Mouse (Mus musculus): ENCODE data around the gene Aff1.
A peak's percentile ranks its signal among the peaks of the same experiment; 100 is the strongest.

Gene Aff1

DNA sequence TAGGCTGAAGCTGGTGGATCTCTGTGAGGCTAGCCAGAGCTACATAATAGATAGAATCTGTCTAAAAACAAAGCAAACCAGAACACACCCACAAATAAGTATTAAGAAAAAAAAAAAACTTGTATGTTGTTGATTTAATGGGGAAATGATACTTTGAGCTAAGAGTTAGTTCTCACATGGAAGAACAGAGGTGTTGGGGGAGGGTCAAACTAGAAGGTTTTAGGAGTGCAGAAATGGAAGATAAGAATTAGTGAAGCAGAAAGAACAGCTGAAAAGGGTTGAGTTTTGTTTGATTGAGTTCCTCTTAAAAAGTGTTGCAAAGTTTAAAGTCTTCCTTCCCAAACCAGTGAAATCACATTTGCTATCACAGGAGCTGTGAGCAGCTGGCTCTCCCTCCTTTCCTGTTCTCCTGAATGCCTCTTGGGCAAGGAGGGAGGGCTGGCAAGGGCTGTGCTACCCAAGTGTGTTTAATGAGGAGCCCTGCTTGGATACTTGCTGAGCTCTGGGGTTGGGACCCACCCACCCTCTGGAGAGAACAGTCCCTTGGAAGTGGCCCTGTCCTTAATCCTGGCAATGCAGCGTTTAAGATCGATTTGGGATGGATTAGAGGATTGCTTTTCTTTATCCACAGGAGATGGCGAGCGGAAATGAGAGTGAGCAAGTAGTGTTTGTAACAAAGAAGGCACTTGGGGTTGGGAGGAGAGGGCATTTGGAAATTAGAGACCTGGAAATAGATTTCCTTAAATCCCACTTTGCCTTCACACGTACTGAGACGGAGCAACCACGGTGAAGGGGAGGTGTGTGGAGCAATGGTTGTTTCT lies 57.5 kb downstream of the Aff1 start:
- DNase-seq (ENCODE audit: low spot score in 2 of 2) = no peak

DNA sequence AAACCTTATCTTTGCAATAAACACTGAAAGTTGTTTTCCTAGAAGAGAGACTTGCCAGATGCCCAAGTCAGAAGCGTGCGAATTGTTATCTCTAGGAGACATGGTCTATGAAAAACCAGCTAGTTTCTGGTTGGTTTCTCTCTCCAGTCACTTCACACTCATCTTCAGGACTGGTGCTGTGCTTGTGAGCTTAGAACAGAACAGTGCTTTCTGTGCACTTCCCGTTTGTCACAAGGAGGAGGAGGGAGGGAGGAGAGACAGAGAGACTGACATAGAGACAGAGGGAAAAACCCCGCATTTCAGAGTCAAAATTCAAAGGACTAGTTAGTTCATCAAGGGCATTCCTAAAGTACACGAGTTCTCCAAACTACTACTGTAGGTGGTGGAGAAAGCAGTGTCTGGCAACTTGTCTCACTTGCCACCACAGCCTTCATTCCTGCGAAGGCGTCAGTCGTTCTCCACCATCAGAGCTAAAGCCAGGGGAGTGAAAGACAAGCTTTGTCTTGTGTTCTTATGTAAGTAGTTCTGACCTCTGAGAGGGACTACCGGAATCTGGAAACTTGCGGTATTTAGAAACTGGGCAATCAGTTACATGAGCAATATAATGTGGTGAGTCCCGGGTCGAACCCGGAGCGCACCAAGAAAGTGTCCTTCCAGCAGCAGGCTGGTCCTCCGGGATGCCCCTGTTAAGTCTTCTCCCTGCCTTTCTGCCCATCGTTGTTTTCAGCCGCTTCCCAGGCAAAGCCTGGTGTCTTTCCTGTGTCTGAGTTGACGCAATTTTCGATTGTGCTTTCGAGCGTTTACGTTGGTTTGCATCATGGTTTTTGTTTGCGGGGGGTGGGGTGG lies 60.7 kb downstream of the Aff1 start:
- no peak for DNase-seq (ENCODE audit: low spot score in 2 of 2)

DNA sequence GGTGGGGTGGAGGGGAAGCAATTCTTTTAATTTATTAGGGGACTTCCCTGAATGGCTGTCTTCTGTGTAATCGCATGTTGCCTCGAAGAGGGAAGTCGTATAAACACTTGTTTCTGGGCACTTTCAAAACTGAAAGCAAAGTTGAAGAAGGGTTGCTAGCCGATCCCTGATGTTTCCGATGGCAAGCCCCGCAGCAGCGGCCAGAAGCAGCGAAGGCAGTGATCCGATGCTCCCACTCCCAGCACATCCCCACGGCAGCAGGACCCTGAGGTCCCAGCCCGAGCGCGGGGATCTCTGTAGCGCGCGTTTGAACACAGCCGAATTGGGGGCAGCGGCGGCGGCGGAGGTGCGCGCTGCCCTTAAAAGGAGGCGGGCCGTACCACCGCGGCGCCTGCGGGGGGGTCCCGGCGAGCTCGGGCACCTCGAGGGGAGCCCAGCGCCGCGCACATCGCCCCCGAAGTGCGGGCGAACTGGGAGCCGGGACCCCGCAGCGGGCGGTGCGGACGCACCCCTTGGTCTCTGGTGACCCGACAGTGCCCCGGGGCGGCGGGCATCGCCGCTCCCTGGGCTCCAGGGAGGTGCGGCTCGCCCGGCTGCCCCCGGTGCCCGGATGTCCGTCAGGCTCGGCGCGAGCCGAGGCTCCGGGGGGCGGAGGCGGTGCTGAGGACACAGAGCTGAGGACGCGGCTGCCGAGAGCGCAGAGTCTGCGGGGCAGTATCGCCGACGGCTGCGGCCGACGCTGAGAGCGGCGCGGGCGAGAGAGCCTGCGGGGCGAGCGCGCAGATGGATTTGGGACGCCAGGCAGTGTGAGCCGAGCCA lies 61.5 kb downstream of the Aff1 start:
- DNase-seq (ENCODE audit: low spot score in 2 of 2) = peak; percentile 71

DNA sequence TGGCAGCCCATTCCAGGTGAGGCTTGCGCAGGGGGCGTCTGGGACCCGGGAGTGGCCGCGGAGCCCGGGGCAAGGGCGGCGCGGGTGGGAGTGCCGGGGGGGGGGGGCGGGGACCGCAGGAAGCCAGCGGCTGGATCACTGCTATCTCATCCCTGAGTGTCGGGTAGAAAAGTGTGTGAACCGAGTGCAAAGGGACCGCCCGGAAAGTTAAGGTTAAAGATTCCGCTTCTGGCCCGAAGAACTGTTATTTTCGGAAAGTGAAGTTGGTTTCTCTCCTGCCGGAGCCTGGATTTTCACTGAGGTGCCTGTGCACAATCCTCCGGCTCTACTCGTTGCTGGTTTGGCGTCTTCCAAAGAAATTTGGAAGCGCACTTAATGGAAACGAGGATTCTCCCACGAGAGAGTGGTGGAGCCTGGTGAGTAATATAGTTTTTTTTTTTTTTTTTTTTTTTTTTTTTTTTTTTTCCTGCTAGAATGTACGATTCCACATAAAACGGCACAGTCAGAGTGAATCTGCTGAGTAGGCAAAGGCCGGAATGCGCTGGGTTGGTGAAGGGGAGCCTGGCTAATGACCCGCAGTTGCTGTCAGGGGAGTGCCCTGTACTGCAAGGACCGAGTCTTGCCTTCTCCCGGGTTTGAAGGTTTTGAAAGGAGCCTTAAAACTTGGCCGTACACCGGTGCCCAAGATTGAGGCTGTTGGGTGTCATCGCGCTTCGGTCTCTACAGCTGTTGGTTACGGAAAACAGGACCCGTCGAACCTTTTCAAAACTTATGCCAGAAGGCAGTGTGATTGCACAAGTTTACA lies 62.4 kb downstream of the Aff1 start:
- DNase-seq (ENCODE audit: low spot score in 2 of 2) = peak; percentile 8 to 10

DNA sequence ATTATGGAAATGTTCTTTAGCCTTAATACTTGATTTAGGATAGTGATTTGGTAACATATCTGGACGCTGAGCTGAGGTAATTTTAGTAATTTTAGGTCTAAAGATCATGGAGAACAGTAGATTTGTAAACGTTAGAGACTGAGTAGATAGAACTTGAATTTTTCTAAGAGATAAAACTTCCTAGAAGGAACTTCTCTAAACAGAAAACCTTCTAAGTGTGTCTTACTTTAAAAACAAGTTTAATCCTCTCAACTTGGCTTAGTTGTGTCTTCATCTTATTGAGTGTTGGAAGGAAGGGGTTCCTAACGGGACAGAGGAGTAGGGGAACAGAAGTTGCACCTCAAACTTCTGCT lies 62.9 kb downstream of the Aff1 start:
- DNase-seq (ENCODE audit: low spot score in 2 of 2) = no peak

DNA sequence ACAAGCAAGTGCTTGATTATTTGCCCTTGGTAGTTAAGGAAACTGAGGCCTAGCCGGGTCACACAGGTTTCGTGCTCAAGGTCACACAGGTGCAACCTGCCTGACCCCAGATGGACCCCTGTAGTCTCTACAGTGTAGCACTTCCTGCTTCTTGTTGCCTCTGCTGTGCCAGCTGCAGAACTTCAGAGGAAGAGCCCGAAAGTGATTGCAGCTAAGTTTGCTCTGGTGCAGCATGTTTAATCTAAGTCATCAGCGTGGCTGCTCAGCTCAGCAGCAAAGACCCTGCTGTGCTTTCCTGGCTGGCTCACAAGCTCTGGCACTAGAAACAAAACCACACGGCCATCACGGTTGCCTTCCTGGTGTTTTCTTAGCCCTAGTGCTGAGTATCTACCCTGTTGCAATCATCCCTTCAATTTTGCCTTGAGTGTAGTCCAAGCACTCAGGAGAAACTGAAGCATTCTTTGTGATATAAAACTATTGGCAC lies 64.1 kb downstream of the Aff1 start:
- DNase-seq (ENCODE audit: low spot score in 2 of 2) = no peak

DNA sequence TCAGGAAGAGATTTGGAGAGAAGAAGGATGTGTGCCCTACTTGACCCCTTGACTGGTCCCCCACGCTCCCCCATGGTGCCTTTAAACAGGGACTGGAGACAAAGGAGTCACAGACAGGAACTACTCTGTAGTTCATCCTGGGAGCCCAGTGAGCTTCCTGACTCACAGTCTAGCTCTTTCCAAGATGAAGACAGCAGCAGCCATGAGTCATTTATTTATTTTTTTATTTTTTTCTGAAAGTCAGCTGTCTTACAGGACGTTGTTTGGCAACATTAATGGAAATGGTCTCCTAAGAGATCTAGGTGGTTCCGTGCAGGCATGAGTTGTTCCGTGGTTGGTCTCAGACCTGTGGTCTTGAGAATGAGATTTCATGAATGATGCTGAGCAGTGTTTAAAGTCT lies 66.3 kb downstream of the Aff1 start:
- DNase-seq (ENCODE audit: low spot score in 2 of 2) = no peak

DNA sequence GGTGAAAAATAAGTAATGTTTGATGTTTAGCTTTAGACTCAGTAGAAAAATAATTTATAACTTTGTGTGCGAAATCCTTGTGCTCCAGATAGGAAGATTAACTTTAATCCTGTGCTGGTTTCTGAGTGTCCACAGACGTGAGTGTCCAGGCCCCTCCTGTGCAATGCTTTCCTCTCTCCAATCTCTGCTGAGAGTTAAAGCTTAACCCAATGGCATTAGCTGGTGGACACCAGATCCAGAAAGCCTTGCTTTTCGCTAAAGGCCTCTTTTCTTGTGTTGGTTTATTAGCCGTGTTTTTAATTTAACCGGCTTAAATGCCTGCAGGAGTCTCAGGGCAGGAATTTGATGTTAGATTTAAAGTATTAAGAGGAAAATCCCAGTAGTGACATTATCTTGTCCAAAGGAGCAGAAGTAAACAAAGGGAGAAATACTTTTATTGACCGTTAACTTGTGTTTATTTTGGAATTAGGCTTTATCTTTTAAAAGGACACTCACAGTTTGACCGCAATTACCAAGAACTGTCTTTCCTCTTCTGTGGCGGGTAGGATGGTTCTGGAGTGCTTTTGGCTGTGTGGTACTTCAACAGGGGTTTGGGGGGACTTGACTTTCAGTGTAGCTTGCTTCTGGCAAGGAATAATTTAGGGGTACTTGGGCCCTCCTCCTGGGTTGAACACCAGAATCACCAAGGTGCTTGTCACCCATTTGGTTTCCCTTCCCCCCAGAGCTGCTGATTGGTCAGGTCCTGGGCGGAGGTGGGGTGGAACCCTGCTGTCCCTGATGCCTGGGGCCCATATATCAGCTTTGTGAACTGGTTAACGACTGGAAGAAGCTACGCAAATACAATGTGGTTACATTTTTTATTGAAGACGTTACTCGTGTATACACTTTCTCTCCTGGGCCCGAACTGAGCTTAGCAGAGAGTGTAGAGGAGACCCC lies 67.6 kb downstream of the Aff1 start:
- DNase-seq (ENCODE audit: low spot score in 2 of 2) = no peak

DNA sequence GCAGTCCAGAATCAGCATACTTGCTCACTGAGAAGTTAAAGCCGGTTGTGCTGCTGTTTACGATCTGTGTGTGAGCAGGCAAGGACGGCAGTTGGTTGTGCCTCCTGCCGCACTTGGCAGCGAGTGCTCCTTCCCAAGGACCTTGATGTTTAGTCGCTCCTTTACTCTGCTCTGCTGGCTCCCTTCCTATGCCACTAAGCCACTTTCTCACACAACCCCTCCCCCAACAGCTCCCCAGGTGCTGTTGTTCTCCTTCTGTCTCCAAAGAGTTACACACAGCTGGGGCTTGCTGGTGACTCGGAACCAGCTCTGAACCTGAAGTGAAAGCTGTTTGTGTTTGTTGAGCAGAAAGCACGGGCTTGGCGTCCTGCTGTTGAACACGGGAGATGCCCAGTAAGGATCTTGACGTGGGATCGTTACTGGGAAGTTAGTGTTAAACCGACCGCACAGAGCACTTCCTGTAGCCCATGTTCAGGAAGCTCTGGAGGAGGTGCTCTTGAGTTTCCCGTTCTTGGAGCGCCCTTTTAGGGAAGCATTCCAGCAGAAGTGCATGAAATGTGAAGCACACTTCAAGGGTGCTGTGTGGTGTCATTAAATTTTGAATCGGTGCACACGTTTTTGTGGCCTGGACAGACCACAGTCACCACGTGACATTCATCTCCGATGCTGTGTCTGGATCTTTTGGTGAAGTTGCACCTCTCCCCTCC lies 68.4 kb downstream of the Aff1 start:
- DNase-seq (ENCODE audit: low spot score in 2 of 2) = no peak

DNA sequence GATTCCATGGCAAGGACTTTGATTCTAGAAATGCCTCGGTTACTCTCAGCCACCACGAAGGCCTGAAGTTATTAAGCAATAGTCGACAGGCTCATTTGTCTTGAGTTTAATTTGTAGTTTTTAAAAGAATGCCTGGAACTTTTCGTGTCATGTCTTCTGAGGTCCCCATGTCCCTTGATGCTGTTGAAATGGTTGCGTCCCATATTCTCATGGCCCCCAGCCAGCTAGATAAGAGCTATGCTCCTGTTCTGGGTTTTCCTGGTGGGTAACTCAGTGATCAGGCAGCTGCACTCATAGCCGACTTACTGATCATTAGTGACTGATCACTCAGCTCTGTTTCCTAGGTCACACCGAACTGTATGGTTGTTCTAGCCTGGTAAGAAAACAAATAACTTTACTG lies 69.6 kb downstream of the Aff1 start:
- no peak for DNase-seq (ENCODE audit: low spot score in 2 of 2)

DNA sequence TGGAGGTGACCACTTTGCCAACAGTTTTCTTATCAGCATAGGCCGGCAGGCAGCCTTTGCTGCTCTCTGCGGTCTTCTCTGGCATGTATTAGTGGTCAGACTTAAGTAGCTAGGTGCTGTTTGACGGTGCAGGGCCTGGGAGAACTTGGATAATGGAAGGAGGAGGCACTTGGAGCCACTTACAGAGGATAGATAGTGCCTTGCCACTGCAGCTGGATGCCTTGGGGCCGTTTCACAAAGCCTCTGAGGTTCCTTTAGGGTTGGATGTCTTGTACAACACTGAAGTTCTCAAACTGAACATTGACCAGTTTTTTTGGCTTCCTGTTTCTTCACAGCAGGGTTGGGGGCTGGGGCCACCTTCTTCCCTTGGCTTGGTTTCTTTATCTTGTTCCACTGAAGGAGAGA lies 70.7 kb downstream of the Aff1 start:
- DNase-seq (ENCODE audit: low spot score in 2 of 2) = no peak

DNA sequence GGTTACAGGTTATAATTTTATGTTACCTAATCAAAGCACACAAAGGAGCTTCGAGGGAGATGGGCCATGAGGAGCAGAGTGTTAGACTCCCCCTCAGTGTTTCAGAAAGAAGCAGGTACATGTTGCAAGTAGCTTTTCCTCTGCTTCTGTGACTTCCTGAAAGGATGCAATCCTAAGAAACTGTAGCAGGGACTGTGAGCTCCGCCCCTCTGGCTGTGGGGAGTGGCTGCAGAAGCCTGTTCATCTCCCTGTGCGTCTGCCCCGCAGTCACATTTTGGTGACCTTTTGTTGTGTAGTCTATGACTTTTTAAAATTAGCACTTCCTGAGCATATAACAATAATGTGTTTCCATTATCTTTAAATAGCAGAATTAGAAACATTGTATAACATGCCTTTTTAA lies 73.2 kb downstream of the Aff1 start:
- no peak for DNase-seq (ENCODE audit: low spot score in 2 of 2)

DNA sequence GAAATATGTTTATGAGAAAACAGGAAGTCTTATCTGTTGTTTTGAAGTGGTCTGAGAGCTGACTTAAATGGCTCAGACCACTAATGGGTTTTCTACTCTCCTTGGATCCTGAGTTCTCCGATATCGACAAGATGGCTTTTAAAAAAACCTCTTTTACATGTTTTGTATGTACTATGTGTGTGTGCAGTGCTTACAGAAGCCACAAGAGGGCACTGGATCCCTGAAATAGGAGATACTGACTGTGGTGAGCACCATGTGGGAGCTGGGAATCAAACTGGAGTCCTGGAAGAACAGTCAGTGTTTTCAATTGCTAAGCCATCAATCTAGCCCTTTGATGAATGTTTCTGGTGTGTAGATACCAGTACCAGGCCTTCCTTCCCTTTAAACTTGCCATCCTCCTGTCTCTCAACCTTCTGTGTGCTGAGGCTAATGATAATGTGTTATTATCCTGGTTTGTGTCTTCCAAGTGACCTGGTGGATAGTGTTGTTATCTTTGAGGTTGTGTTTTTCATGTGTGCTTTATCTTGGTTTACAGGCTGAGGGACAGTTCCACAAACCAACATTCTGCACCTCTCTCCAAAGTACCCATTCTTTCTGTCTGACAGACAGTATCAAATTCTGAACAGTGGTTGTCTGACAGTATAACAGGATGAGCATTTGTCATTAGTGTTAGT lies 73.7 kb downstream of the Aff1 start:
- DNase-seq (ENCODE audit: low spot score in 2 of 2) = no peak

DNA sequence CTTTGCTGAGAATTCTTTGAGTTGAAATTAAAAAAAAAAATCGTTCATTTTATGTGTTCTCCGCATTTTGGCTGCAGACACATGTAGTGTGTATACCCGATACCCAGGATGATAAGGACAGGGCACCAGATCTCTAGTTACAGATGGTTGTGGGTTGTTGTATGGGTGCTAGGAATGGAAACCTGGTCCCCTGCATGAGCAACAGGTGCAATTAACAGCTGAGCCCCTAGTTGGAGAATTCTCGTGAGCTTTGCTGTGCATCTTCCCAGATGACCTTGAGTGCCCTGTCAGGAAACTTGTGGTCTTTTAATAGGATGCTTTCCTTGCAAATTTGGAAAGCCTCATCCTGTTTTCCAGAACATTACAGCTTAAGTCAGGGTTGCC lies 74.2 kb downstream of the Aff1 start:
- no peak for DNase-seq (ENCODE audit: low spot score in 2 of 2)

DNA sequence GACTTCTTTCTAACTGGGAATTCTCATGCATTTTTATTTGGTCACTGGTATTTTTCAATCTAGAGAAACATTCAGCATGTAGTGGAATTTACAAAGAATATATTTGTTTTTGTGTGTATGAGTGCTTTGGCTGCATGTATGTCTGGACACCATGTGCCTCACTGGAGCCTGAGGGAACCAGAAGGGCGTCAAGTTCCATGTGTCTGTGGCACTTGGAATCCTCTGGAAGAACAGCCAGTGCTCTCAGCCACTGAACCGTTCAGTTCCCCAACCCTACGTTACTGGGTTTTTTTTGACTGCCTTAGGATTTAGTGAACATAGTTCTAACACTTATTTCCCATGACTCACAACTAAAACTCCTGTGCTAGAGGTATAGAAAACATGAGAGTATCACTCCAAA lies 76.8 kb downstream of the Aff1 start:
- DNase-seq (ENCODE audit: low spot score in 2 of 2) = no peak

DNA sequence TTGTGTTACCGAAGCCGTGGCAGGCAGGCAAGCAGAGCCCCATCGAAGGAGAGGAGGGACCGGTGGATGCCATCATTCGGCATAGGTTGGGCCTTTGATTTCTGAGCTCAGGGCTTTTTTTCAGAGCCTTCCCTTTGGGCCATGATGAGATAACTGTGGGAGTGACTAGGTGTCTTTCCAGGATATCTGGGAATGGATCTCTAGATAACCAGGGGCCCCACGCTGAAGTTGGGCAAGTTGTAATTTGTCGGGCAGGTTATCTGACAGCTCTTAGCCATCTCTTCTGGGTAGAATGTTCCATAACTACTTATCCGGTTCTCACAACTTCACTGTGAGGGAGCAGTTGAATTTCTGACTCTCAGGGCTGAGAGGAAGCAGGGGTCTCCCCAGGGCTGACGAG lies 77.5 kb downstream of the Aff1 start:
- DNase-seq (ENCODE audit: low spot score in 2 of 2) = no peak

DNA sequence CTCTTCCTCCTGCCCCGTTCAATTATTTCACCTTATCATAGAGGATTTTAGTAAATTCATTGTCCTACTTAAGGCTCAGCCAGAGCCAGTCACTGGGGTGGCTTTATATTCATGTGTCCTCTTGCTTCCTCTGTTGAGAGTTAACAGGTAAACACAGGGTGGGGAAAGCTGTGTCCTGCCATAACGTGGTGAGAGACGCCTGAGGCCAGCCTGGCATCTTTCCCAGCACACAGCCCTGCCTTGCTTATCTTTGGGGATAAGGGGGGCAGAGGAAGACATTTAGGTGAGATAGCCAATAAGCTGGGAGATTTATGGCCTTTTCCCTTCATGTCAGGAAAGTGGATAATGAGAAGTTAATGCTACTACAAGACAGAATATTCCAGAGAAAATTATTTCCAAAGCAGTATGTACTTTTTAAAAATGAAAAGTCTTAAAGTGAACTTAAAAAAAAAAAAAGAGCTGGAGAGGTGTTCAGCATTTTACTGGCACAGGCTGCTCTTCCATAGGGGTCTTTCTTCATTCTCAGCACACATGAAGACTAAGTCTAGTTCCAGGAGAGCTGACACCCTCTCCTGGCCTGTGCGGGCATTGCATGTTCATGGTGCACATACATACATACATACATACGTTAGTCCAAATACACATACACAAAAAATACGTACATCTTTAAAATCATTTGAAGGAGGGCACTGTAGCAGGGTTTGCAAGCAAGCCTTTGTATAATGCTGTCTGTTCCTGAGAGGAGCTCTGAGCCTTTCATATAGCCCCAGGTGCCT lies 78.5 kb downstream of the Aff1 start:
- no peak for DNase-seq (ENCODE audit: low spot score in 2 of 2)

DNA sequence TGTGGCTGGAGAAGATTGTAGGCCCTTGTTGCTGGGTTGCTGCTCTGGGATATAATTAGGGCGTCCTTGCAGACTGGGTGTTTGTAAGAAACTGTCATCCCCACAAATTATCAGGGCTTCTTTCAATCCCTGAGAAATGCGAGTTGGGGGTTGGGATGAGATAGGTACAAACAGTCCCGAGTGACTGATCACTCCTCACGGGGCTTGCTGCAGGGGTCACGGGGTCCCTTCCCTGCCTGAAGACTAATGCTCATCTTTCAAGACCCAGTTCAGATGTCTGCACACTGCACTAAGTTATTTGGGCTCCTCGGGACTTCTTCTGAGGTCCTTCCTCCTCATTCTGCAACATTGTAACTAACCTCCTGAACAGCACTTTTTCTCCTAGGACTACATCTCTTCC lies 79.2 kb downstream of the Aff1 start:
- no peak for DNase-seq (ENCODE audit: low spot score in 2 of 2)
